Mouse (Mus musculus): Measurements from ENCODE around the gene Rxra. TPM values are rescaled to one million over a fixed set of nuclear protein-coding genes. Genes with fewer than 3 reads are reported as not detected.

Gene Rxra
- polyA plus RNA-seq, 1 experiment from 2014 or later = 9.4 TPM

DNA sequence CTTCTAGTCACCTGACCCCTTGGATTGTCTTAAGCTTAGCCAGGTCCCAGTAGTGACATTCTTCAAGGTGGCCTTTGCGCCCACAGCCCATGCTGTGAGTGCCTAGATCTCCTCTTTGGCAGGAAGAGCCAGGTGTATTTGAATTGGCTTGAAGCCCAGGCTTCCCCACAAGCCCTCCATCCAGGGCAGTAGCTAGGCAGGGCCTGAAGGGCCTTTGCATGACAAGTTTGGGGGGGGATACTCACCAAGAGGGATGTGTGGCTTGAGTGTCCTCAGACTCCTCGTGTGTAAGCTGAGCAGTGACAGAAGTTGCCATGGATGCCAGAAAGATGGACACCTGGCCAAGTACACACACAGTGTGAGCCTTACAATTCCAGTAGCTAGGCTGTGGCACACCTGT, 101.5 kb downstream of the Rxra start:
- no peaks in the 10 kb centered on the region for H3K36me3 ChIP-seq (ENCODE audit: insufficient read depth, low read length)
- TF ChIP-seq CTCF (IDR thresholded peaks at IDR 0.05; ENCODE audit: low read depth) = no peak
- no peaks in the 10 kb centered on the region for H3K9me3 ChIP-seq (replicated peaks; ENCODE audit: low read length)
- H3K27me3 ChIP-seq (ENCODE audit: insufficient read depth, low read length) = no peaks in the 10 kb centered on the region
- H3K27ac ChIP-seq = no peak overlapping the region
- ATAC-seq (replicated peaks; ENCODE audit: low FRiP score, low read depth) = no peak
- DNase-seq (ENCODE audit: low spot score) = no peak
- WGBS = 57% methylated on average over 2 of the region's 2 CpGs
- no peak overlapping the region for H3K9ac ChIP-seq (ENCODE audit: low read depth, low read length)
- H3K4me2 ChIP-seq (ENCODE audit: low read length) = no peak overlapping the region
- H3K4me1 ChIP-seq (replicated peaks; ENCODE audit: insufficient read depth, low read length) = peaks cover 13% of the 10 kb centered on the region; the same call in 1 of the 2 replicates
- no peak overlapping the region for H3K4me3 ChIP-seq (replicated peaks; ENCODE audit: low read depth, low read length)

DNA sequence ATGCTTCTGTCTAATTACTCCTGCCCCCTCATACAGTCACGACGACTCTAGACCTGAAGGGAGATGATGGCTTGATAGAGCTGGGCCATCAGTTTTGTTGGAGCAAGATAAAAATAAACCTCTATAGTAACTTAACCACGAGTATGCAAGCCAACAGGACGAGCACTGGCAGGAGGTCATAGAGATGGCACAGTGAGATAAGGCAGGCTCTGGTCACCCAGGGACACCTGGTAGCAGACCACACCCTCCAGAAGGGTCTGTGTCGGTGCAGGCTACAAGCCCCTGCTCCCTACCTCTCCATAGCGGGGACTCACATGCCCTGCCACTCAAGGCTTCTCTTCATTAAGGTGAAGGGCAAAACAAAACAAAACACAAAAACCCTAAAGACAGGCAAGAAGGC, 102.0 kb downstream of the Rxra start:
- Histone ChIP-seq H3K9me3 (replicated peaks; ENCODE audit: low read length) (no peaks in the 10 kb centered on the region), H3K36me3 (ENCODE audit: insufficient read depth, low read length) (no peaks in the 10 kb centered on the region), H3K4me3 (replicated peaks; ENCODE audit: low read depth, low read length) (no peak overlapping the region), H3K4me1 (replicated peaks; ENCODE audit: insufficient read depth, low read length) (peaks cover 7% of the 10 kb centered on the region; the same call in 1 of the 2 replicates), H3K27ac (no peak overlapping the region), H3K4me2 (ENCODE audit: low read length) (no peak overlapping the region), H3K27me3 (ENCODE audit: insufficient read depth, low read length) (no peaks in the 10 kb centered on the region), H3K9ac (ENCODE audit: low read depth, low read length) (no peak overlapping the region)
- no peak for ATAC-seq (replicated peaks; ENCODE audit: low FRiP score, low read depth)
- no peak for DNase-seq (ENCODE audit: low spot score)
- 59% methylated on average over 6 of the region's 6 CpGs for WGBS
- no peak for TF ChIP-seq CTCF (IDR thresholded peaks at IDR 0.05; ENCODE audit: low read depth)

DNA sequence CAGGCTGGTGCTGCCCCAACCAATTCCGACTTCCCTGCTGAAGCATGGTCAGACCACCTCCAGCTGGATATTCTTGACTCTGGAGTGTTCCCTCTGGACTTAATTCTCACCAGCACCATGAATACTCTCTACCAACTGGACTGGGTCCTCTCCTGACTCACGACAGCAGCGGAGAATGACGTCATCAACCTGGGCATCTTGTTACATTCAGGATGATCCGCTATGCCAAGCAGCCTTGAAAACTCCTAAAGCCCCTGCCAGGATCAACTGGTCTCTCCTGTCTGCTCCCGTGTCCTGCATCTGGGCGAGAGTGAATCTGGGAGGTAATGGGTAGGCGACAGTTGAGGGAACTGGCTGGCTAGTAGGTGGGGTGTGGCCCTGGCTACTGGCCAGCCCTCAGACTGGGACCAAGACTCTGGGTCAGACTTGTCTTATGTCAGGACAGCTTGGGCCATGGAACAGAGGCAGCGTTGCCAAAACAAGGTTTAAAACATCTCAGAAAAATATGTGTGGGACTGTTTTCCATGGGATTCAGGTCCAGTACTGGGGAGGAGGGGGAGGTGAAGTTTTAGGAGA, 103.1 kb downstream of the Rxra start:
- no peak overlapping the region for H3K27ac ChIP-seq
- no peak for TF ChIP-seq CTCF (IDR thresholded peaks at IDR 0.05; ENCODE audit: low read depth)
- H3K9me3 ChIP-seq (replicated peaks; ENCODE audit: low read length) = no peaks in the 10 kb centered on the region
- WGBS = 78% methylated on average over 9 of the region's 9 CpGs
- H3K4me1 ChIP-seq (replicated peaks; ENCODE audit: insufficient read depth, low read length) = no peaks in the 10 kb centered on the region
- no peak overlapping the region for H3K4me3 ChIP-seq (replicated peaks; ENCODE audit: low read depth, low read length)
- DNase-seq (ENCODE audit: low spot score) (no peak), ATAC-seq (replicated peaks; ENCODE audit: low FRiP score, low read depth) (no peak)
- no peak overlapping the region for H3K4me2 ChIP-seq (ENCODE audit: low read length)
- no peaks in the 10 kb centered on the region for H3K36me3 ChIP-seq (ENCODE audit: insufficient read depth, low read length)
- no peaks in the 10 kb centered on the region for H3K27me3 ChIP-seq (ENCODE audit: insufficient read depth, low read length)
- H3K9ac ChIP-seq (ENCODE audit: low read depth, low read length) = no peak overlapping the region

DNA sequence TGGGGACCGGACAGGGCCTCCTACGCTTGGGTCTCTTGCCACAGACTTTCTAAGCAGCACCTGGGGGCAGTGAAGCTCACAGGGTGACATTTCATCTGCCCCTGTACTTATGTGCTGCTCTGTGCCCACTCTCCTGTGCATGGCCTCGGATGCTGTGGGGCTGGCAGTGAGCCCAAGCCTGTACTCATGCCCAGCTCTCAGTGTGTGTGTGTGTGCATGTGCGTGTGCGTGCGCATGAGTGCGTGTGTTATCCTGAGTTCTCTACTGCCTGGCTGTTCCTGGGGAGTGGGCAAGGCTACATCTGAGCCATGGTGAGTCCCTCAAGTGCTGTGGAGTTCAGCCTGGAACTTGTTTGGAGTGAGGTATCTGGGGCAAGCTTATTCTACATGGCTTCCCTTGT, 103.9 kb downstream of the Rxra start:
- Histone ChIP-seq H3K4me3 (replicated peaks; ENCODE audit: low read depth, low read length) (no peak overlapping the region), H3K4me1 (replicated peaks; ENCODE audit: insufficient read depth, low read length) (no peaks in the 10 kb centered on the region), H3K4me2 (ENCODE audit: low read length) (no peak overlapping the region), H3K27me3 (ENCODE audit: insufficient read depth, low read length) (no peaks in the 10 kb centered on the region), H3K36me3 (ENCODE audit: insufficient read depth, low read length) (no peaks in the 10 kb centered on the region), H3K9ac (ENCODE audit: low read depth, low read length) (no peak overlapping the region), H3K9me3 (replicated peaks; ENCODE audit: low read length) (no peaks in the 10 kb centered on the region), H3K27ac (no peak overlapping the region)
- no peak for TF ChIP-seq CTCF (IDR thresholded peaks at IDR 0.05; ENCODE audit: low read depth)
- no peak for DNase-seq (ENCODE audit: low spot score)
- WGBS = 88% methylated on average over 7 of the region's 7 CpGs
- no peak for ATAC-seq (replicated peaks; ENCODE audit: low FRiP score, low read depth)

DNA sequence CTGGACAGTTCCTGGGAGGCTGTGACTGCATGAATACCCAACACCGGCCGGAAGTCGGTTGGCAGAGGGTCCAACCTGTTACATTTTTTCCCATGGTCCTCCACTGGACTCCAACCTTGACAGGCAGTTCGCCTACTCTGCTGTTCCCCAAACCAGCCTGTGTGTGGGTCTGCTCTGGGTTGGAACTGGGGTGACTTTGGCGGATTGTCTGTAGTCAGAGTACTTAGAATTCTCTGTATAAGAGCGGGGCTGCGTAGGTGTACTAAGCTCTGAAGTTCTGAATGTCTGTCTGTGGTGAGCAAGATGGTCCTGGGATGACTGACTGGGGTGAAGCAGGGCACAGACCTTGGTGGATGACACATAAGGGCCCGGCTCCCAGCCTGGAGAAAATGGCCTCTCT, 109.1 kb downstream of the Rxra start:
- Histone ChIP-seq H3K4me2 (ENCODE audit: low read length) (no peak overlapping the region), H3K9me3 (replicated peaks; ENCODE audit: low read length) (no peaks in the 10 kb centered on the region), H3K4me1 (replicated peaks; ENCODE audit: insufficient read depth, low read length) (no peaks in the 10 kb centered on the region), H3K27me3 (ENCODE audit: insufficient read depth, low read length) (no peaks in the 10 kb centered on the region), H3K4me3 (replicated peaks; ENCODE audit: low read depth, low read length) (no peak overlapping the region), H3K36me3 (ENCODE audit: insufficient read depth, low read length) (no peaks in the 10 kb centered on the region), H3K9ac (ENCODE audit: low read depth, low read length) (no peak overlapping the region), H3K27ac (no peak overlapping the region)
- DNase-seq (ENCODE audit: low spot score) = no peak
- TF ChIP-seq CTCF (IDR thresholded peaks at IDR 0.05; ENCODE audit: low read depth) = no peak
- ATAC-seq (replicated peaks; ENCODE audit: low FRiP score, low read depth) = no peak
- WGBS = 94% methylated on average over 8 of the region's 8 CpGs

DNA sequence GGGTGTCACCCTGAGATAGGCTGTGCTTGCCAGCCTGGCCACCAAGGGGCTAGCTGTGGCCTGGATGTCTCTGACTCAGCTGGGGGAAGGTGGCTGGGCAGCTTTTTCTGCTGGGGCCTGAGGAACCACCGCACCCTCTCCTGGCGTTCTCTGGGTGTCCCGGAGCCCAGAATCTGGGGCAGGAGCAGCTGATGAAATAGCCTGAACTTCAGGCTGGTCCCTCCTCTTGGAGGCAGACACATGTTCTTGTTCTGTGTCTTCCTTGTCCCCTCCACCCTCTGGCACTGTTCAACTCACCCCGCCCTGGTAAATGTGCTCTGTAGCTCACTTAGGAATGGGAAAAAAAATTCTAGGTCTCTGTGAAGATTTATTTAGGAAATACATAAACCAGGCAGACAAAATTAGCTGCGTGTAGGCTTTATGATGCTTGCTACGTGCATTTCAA, 109.8 kb downstream of the Rxra start:
- 72% methylated on average over 6 of the region's 6 CpGs for WGBS
- DNase-seq (ENCODE audit: low spot score) (no peak), ATAC-seq (replicated peaks; ENCODE audit: low FRiP score, low read depth) (no peak)
- Histone ChIP-seq H3K4me3 (replicated peaks; ENCODE audit: low read depth, low read length) (no peak overlapping the region), H3K27ac (no peak overlapping the region), H3K9ac (ENCODE audit: low read depth, low read length) (no peak overlapping the region), H3K4me2 (ENCODE audit: low read length) (no peak overlapping the region), H3K36me3 (ENCODE audit: insufficient read depth, low read length) (no peaks in the 10 kb centered on the region), H3K4me1 (replicated peaks; ENCODE audit: insufficient read depth, low read length) (no peaks in the 10 kb centered on the region), H3K9me3 (replicated peaks; ENCODE audit: low read length) (no peaks in the 10 kb centered on the region), H3K27me3 (ENCODE audit: insufficient read depth, low read length) (no peaks in the 10 kb centered on the region)
- no peak for TF ChIP-seq CTCF (IDR thresholded peaks at IDR 0.05; ENCODE audit: low read depth)

DNA sequence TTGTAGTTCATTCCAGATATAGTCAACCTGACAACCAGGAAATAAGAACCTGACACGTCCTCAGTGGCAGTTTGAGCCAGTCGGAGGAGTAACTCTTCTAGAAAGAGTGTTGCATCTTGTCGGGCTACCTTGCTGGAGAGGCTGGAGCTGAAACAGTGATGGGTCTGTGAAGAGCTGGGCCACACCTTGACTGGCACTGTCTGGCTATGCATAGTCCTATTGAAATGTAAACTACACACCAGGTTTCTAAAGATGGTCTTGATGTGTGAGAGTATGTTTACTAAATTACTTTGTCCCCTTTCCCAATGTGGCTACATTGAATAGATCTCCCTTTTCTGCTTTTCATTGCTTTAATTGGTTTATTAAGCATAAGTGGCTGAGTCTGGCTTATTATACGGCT, 115.3 kb downstream of the Rxra start:
- no peak overlapping the region for H3K4me2 ChIP-seq (ENCODE audit: low read length)
- no peaks in the 10 kb centered on the region for H3K9me3 ChIP-seq (replicated peaks; ENCODE audit: low read length)
- H3K36me3 ChIP-seq (ENCODE audit: insufficient read depth, low read length) = no peaks in the 10 kb centered on the region
- ATAC-seq (replicated peaks; ENCODE audit: low FRiP score, low read depth) (no peak), DNase-seq (ENCODE audit: low spot score) (no peak)
- WGBS = 84% methylated on average over 4 of the region's 4 CpGs
- no peak overlapping the region for H3K9ac ChIP-seq (ENCODE audit: low read depth, low read length)
- no peaks in the 10 kb centered on the region for H3K4me1 ChIP-seq (replicated peaks; ENCODE audit: insufficient read depth, low read length)
- H3K4me3 ChIP-seq (replicated peaks; ENCODE audit: low read depth, low read length) = no peak overlapping the region
- no peak for TF ChIP-seq CTCF (IDR thresholded peaks at IDR 0.05; ENCODE audit: low read depth)
- H3K27me3 ChIP-seq (ENCODE audit: insufficient read depth, low read length) = no peaks in the 10 kb centered on the region
- no peak overlapping the region for H3K27ac ChIP-seq
